Mouse (Mus musculus) adrenal gland, postnatal 10 days (tissue): ENCODE data around the gene Trim24. TPM values are rescaled to one million over a fixed set of nuclear protein-coding genes. Genes with fewer than 3 reads are reported as not detected.

Experiments used
- DNase-seq: peaks from one replicate; pipeline ENCODE4 v3.0.0; 2021; ENCODE audit warnings: mixed read lengths
- total RNA-seq, 2 experiments: library from RNA; stranded (reverse); gene quantifications; 2 replicates each; pipeline ENCODE4 v1.2.3; 2021

The Trim24 gene
- total RNA-seq, 2 experiments from 2014 or later: 39.2 to 49.9 TPM

DNA sequence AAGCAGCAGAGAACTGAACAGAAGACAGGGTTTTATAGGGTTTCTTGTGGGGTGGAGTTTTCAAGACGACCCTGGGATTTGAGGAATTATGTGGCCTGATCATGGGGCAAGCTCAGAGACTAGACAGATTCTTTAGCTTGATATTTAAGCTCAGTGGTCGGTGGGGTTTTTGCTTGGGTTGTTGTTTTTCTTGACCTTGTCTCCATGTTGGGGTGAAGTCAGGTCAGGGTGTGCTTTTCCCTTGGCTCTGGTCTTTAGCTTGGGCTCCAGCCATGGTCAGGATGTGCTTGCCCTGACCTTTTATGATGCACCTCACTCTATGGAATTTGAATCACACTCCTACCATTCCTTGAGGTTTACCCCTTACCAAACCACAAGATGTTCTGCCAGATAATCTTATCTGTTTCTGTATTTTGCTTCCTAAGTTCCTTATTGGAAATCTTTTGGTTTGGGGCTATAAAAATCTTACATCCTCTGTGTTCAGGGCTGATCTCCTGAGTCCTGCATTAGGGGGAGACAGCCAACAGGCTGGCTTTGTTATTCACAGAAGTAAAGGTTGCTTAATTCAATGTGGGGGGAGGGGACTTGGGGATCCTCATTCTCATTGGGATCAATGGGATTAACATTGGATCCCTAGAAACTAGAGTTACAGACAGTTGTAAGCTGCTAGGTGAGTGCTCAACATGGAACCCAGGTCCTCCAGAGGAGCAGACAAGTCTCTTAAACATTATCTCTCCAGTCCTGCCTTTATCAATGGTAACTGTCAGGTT is 6.5 kb upstream of the Trim24 start:
- no peak for DNase-seq

DNA sequence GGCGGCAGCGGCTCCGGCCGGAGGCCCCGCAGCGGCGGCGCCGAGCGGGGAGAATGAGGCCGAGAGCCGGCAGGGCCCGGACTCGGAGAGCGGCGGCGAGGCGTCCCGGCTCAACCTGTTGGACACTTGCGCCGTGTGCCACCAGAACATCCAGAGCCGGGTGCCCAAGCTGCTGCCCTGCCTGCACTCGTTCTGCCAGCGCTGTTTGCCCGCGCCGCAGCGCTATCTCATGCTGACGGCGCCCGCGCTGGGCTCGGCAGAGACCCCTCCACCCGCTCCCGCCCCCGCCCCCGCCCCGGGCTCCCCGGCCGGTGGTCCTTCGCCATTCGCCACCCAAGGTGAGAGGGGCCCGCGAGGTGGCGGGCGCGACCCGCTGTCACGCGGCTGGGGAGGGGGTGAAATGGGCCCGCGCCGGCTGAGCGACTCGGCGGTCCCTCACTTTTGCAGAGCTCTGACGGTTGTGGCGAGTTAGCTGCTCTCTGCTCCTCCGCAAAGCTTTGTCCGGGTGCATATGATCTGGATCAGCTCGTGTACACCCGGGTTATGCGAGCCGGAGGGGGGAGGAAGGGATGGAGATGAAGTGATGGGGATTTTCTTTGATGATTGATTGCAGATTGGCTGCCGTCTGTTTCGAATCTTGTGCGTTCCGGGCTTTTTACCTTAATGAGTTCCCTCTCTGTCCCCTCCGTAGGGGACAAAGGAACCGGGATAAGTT is 683 bp downstream of the Trim24 start:
- peak; percentile 68 for DNase-seq

DNA sequence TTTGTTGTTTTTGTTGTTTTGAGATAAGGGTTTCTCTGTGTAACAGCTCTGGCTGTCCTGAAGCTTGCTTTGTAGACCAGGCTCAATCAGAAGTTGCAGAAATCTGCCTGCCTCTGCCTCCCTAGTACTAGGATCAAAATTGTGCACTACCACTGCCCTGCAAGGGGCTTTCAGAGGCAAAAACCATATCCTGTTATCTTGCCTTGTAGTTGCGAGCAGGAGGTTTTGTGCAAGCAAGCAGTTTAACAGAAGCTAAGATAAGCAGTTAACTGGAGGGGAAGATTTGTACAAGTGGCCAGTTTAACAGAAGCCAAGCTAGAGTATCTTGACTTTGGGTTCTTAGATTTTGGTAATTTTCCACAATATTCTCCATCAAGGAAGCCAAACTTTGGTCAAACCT is 2.2 kb downstream of the Trim24 start:
- no peak for DNase-seq

DNA sequence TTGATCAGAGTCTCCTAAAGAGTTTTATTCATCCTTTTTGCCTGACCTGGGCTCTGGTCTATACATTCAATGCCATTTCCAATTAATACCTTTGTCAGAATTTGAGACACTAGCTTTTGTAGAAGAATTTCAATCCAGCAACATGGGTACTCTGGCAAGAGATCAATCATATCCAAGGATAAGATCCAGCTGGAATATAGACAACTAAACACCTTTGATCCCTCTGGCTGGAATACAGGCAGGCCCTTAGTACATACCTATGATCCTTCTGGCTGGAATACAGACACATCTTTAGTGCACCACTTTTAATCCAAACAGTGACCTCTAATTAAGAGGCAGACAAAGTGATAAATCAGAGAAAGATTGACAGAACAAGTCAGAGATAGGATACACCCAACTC is 3.1 kb downstream of the Trim24 start:
- no peak for DNase-seq

DNA sequence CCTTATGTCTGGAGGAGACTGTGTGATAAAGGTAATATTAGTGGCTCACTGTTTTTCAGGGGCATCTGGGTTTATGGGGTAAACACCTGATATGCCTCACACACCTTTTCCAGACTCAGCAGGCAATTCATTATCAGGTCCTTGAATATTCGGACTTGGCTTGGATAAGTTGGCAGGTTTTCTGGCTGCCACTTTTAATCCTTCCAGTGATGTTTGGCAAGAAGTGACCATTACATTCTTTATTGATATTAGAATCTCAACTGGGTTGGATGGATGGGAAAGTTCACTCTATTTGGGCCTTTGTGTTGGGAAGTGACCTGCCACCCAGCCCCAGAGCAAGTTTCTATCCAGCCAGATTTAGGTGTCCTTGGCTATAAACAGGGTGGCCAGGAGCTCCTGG is 7.6 kb downstream of the Trim24 start:
- DNase-seq: no peak

DNA sequence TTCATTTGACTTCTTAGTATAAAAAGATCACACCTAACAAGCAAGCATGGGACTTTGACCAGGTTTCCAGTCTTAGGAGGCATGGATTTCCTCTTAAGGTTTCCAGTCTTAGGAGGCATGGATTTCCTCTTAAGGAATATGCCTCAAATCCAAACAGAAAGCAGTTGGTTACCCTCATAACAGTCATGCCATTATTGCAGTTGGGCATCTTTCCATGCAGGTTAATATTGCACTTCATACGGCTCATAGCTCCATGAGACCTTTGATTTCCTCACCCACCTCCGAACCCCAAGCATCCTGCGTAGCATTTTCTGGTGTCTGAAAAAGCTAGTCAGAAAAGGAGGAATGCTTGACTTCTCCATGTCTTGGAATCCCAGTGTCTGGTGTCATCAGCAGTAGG is 10.0 kb downstream of the Trim24 start:
- DNase-seq: no peak

DNA sequence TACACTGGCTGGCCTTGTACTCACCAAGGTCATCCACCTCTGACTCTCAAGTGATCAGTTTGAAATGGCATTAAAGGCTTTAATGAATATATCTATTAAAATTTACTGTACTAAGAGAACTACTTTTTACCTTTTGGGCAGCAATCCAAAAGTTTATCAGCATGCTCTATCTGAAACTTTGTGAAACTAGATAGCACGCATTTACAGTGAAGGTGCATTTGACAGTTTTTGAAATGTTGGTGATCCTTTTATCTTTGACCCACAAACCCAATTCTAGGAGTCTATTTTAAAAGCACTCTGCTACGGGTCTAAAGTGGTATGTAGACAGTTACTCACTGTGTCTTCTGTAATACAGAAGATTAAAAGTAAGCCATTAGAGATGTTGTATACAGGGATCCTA is 23.0 kb downstream of the Trim24 start:
- DNase-seq: no peak

DNA sequence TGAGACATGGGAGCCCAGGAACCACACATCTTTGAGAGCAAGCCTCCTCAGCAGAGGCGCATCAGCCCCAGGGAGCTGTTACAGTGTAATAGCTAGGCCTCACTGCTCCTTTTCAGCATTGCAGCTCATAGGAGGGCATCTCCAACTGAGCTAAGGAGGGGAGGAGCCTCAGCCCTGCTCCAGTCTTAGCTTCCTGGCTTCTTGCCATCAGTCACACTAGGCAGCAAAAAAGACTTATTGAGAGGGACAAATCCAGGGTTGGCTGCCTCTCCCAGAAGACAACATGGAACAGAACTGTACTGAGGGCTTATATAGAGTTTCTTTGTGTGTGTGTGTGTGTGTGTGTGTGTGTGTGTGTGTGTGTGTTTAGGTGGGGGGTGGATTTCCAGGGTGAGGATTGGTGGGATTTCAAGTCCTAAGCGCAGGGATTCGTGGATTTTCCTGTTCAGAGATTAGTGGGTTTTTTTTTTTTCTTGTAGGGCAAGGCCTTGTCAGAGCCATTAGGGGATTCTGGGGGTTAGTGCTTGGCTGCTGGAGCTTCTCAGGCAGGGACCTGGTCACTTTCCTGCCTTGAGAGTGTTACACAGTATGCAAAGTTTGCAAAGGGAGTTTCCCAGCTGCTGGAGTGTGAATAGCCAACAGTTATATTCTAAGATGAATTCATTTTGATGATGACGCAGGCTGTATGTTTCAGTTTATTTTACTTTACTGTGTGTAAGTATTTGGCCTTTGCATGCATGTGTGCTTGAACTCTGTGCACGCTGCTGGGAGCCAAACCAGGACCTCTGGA is 25.2 kb downstream of the Trim24 start:
- peak; percentile 60 for DNase-seq

DNA sequence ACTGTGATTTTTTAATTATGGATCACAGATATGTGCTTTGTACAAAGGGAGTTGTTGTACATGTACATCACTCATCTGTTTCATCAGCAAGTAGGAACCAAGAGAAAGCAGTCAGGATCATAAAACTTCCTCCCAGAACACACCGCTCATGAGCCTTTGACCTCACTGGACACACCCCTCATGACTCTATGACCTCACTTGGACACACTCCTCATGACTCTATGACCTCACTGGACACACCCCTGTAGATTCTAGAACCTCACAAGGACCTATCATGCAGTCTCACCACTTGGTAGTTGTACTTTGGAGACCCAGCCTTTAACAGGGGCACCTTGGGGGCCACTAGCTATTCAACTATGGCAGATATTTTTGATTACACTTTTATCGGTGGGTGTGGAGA is 29.6 kb downstream of the Trim24 start:
- DNase-seq: no peak

DNA sequence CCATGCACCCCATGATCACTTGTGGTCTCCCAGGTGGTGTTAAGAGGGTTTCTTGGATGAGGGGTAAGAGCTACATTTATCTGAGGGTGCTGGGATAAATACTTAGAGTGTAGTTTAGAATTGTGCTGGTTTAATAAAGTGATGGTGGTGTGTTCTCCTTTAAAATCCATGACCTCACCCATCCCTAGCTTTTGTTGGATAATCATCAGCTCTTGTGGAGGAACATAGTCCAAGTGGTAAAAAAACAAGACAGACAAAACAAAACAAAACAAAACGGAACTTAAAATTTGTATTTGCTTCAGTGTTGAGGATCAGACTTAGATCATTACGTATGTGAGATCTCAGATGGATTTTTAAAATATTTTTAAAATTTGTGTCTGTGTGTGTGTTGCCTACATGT is 31.2 kb downstream of the Trim24 start:
- no peak for DNase-seq

DNA sequence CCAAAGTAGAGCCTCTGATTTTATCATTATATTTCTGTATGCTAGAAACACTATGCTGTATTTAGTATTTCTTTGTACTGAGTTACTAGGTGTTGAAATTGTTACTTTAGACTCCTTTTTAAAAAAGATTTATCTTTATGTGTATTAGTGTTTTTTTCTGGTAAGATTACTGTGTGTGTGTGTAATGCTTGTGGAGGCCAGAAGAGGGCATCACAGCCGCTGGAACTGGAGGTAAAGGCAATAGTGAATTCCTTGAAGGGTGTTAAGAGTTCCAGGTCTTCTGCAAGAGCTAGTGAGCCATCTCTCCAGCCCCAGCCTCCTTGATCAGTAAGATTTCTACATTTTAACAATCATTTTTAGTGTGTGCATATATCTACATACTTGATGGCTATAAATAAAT is 33.2 kb downstream of the Trim24 start:
- no peak for DNase-seq

DNA sequence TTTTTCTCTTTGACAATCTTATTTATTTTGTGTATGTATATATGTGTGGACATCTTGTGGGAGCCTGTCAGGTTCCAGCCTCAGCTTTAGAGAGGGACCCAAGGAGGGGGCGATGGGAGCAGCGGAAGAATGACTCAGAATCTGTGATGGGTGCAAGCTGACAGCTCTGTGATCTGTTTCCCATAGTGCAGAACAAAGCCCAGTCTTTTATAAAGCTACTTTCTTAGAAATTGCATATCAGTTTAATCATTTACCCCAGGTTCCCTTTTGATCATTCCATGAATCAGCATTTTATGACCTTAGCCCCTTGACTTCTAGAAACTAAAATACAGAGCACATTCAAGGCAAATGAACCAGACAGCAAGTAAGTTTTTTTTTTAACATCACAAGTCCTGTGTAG is 42.9 kb downstream of the Trim24 start:
- no peak for DNase-seq

DNA sequence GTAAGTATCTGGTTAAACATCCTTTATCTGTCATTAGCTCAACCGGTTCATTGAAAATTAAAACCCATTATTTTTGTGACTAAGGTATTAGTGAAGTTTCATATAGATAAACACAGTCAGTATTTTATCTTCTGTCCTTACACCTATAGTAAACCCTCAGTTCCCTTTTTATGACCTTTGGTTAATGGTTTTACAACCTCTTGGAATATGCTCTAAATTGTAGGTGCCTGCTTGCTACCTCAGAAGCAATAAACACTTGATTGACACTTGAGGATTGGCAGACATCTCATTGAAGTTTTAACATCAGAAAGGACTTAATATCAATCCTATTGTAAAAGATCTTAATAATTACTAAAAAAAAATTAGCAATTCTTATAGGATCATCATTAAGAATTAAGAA is 54.5 kb downstream of the Trim24 start:
- DNase-seq: no peak

DNA sequence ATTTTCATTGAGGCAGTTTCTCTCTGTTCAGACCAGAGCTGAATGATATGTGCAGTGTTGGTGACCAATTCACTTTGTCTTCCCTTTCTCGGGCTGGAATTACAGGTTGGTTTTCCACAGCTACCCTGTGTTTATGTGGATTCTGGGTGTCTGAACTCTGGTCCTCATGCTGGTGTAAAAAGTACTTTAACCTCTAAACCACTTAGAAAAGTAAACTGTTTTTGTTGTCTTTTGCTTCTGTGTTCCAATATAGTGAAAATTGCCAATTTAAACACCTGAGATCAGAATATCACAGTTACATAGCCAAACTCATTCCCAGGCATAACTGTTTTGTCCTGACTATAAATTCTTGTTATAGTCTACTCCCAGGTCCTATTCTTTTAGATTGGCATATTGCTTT is 56.1 kb downstream of the Trim24 start:
- DNase-seq: no peak

DNA sequence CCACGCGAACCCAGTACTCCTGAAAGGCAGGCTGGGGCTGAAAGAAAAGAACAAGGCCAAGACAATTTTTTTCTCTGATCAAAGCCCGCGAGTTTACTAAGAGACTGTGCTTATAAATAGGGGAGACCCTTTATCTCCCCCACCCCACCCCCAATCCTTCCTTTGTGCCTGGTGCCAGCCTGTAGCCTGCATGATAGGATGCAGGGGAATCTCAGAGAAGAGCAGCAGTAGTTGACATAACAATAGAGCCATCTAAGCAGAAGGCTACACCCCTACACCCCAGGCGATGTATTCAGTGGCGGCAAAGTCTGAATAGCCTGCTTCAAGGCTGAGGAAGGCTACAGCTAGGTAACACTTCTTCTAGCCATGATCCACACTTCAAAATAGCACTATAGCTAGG is 65.9 kb downstream of the Trim24 start:
- no peak for DNase-seq

DNA sequence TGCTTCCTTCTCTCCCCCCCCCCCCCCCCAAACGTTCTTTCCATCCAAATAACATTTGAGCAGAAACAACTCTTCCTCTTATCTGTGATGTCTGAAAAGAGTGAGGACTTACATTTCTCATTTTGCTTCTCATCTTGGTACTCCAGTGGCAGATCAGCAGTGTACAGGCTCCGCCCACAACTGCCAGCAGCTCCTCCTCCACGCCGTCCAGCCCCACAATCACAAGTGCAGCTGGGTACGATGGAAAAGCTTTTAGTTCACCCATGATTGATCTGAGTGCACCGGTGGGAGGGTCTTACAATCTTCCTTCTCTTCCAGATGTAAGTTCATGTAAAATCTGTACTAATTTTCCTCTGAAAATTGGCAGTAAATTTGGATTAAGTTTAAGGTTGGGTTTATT is 80.7 kb downstream of the Trim24 start:
- no peak for DNase-seq

DNA sequence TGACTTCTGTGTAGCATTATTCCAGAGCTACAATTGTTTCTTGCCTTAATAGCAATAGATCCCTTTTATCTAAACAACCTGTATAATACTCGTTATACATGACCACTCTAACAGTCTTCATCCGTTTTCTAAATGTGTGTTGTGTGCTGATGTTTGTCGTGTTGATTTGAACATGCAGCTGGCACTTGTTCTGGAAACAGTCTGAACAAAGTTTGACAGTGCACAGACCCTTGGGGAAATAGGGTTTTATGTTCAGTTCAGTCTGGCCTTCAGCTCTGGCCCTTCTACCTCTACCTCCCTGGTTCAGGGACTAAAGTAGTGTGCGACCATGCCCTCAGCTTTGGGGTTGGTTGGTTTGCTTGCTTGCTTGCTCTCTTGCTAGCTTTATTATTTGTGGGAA is 96.8 kb downstream of the Trim24 start:
- DNase-seq: no peak

DNA sequence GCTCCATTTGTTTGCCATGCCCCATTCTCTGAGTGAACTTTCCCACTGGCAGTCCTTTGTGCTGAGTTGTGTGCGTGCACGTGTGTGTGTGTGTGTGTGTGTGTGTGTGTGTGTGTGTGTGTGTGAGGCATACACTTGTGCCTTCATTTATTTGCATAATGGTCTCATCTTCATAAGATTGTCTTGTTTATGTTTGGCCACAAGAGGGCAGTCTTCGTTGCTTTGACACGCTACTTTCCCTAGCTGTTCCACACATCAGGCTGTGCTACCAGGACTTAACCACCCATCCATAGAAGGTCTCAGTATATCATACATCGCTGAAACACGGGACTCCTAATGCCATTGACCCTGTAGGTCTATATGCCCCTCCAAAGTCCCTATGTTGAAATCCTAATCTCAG is 136.8 kb downstream of the Trim24 start:
- DNase-seq: peak; percentile 64

DNA sequence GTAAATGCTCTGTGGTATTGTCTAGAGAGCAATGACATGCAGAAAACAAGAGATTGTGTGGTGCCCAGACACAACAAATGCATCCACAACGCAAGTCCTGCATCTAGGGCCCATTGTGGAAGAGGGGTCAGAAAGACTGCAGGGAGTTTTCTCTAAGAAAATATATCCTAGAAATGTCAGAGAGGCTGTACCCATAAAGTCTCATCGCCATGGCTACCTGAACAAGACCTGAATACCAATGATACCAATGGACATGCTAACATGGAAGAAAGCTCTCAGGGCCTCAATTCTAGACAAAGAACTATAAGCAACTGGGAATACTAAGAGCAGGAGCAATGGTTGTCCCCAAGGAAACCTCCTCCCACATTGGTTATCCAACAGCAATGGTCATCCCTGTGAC is 142.2 kb downstream of the Trim24 start:
- DNase-seq: no peak
